In genomic region chr17:42316612-42316982, GRCm38 (mm10) we compare ENCODE assay signal across 8 mouse cellular contexts. TPM values are rescaled to one million over a fixed set of nuclear protein-coding genes. Genes with fewer than 3 reads are reported as not detected.
DNase-seq lines count a peak whose midpoint lies in the region; ATAC-seq and TF ChIP-seq lines count a peak whose summit lies in the region.

No protein-coding gene starts in this region.

- H3K4me1 ChIP-seq in heart, embryonic 13.5 days: peaks cover 11% of the 10 kb centered on the region
- H3K4me1 ChIP-seq in embryonic facial prominence, embryonic 13.5 days: peaks cover 12% of the 10 kb centered on the region
- H3K4me1 ChIP-seq in intestine, embryonic 16.5 days (ENCODE audit: control insufficient read depth, insufficient read depth, low read length): peaks cover 8% of the 10 kb centered on the region; the same call in 1 of the 2 replicates
- peaks cover 8% of the 10 kb centered on the region; the same call in 1 of the 2 replicates for H3K4me1 ChIP-seq in midbrain, embryonic 13.5 days (replicated peaks)
- no peaks in the 10 kb centered on the region for H3K4me1 ChIP-seq in lung, adult 2 months (ENCODE audit: control insufficient read depth, insufficient read depth, low read length)

- H3K9me3 ChIP-seq in heart, embryonic 13.5 days: no peaks in the 10 kb centered on the region
- H3K9me3 ChIP-seq in embryonic facial prominence, embryonic 13.5 days: no peaks in the 10 kb centered on the region
- no peaks in the 10 kb centered on the region for H3K9me3 ChIP-seq in intestine, embryonic 16.5 days (ENCODE audit: control insufficient read depth, low read length)
- no peaks in the 10 kb centered on the region for H3K9me3 ChIP-seq in midbrain, embryonic 13.5 days

- WGBS in heart, embryonic 13.5 days: 2% methylated on average over 22 of the region's 22 CpGs
- WGBS in embryonic facial prominence, embryonic 13.5 days: under 1% methylated on average over 22 of the region's 22 CpGs
- 1% methylated on average over 22 of the region's 22 CpGs for WGBS in intestine, embryonic 16.5 days
- WGBS in midbrain, embryonic 13.5 days: under 1% methylated on average over 22 of the region's 22 CpGs
- WGBS in lung, adult 2 months: 2% methylated on average over 22 of the region's 22 CpGs

- no peak overlapping the region for H3K27ac ChIP-seq in heart, embryonic 13.5 days (replicated peaks)
- H3K27ac ChIP-seq in embryonic facial prominence, embryonic 13.5 days: no peak overlapping the region
- H3K27ac ChIP-seq in intestine, embryonic 16.5 days (ENCODE audit: low read length): no peak overlapping the region
- peak overlapping the region; percentile 68 for H3K27ac ChIP-seq in midbrain, embryonic 13.5 days

- in situ Hi-C loops in Patski (cut with MboI; ENCODE audit: low pct_unique_long_range_greater_than_20kb): loop anchor here (5.0 kb wide), 1 partner anchor 266 kb away; no protein-coding TSS in a partner anchor

- H3K9ac ChIP-seq in heart, embryonic 13.5 days: peak overlapping the region; percentile 75
- peak overlapping the region; percentile 64; the same call in 1 of the 2 replicates for H3K9ac ChIP-seq in embryonic facial prominence, embryonic 13.5 days
- H3K9ac ChIP-seq in intestine, embryonic 16.5 days (ENCODE audit: low read depth, low read length): peak overlapping the region; percentile 54; the same call in 1 of the 2 replicates
- H3K9ac ChIP-seq in midbrain, embryonic 13.5 days (replicated peaks): peak overlapping the region; percentile 74

- H3K27me3 ChIP-seq in heart, embryonic 13.5 days (replicated peaks): peaks cover 40% of the 10 kb centered on the region
- H3K27me3 ChIP-seq in Patski: no peaks in the 10 kb centered on the region
- H3K27me3 ChIP-seq in embryonic facial prominence, embryonic 13.5 days: peaks cover 24% of the 10 kb centered on the region
- H3K27me3 ChIP-seq in intestine, embryonic 16.5 days (replicated peaks; ENCODE audit: control insufficient read depth, insufficient read depth, low read length): peaks cover 13% of the 10 kb centered on the region
- no peaks in the 10 kb centered on the region for H3K27me3 ChIP-seq in midbrain, embryonic 13.5 days

- peak overlapping the region; percentile 95 for H3K4me2 ChIP-seq in heart, embryonic 13.5 days
- peak overlapping the region; percentile 92 for H3K4me2 ChIP-seq in embryonic facial prominence, embryonic 13.5 days
- peak overlapping the region; percentile 93 for H3K4me2 ChIP-seq in intestine, embryonic 16.5 days (ENCODE audit: low read depth, low read length)
- H3K4me2 ChIP-seq in midbrain, embryonic 13.5 days (replicated peaks): peak overlapping the region; percentile 88

- no peaks in the 10 kb centered on the region for H3K36me3 ChIP-seq in heart, embryonic 13.5 days
- H3K36me3 ChIP-seq in embryonic facial prominence, embryonic 13.5 days: no peaks in the 10 kb centered on the region
- H3K36me3 ChIP-seq in intestine, embryonic 16.5 days (ENCODE audit: control insufficient read depth, insufficient read depth, low read length): no peaks in the 10 kb centered on the region
- no peaks in the 10 kb centered on the region for H3K36me3 ChIP-seq in midbrain, embryonic 13.5 days

- intact Hi-C loops in heart, postnatal 36 days (cut with DNase I): no loop called here

- POLR2A ChIA-PET in Patski (lab: Charles Lee): interaction anchor here (1.1 kb wide), 1 partner anchor 188 kb away, joined by 4 read pairs; no protein-coding TSS in a partner anchor

- H3K4me3 ChIP-seq in heart, embryonic 13.5 days: peak overlapping the region; percentile 64
- H3K4me3 ChIP-seq in embryonic facial prominence, embryonic 13.5 days: peak overlapping the region; percentile 59
- H3K4me3 ChIP-seq in intestine, embryonic 16.5 days (ENCODE audit: low read length): peak overlapping the region; percentile 55
- peak overlapping the region; percentile 72 for H3K4me3 ChIP-seq in midbrain, embryonic 13.5 days (replicated peaks)
- no peak overlapping the region for H3K4me3 ChIP-seq in lung, adult 2 months (replicated peaks; ENCODE audit: extremely low read depth, low read depth, low read length)

- no peak for ATAC-seq in heart, embryonic 13.5 days (ENCODE audit: extremely low read depth, insufficient number of reproducible peaks, low FRiP score, low TSS enrichment)
- ATAC-seq in Patski: peak; percentile 18
- peak; percentile 20; the same call in 1 of the 2 replicates for ATAC-seq in embryonic facial prominence, embryonic 13.5 days (ENCODE audit: insufficient number of reproducible peaks, insufficient read depth, low FRiP score, low TSS enrichment, low read depth)
- peak; percentile 55 for ATAC-seq in intestine, embryonic 16.5 days
- peak; percentile 89 for ATAC-seq in midbrain, embryonic 13.5 days

- no peak for DNase-seq in heart, postnatal 36 days
- DNase-seq in Patski (ENCODE audit: low read depth, low spot score): no peak
- DNase-seq in urinary bladder, postnatal 10 days (ENCODE audit: low spot score): no peak
- no peak for DNase-seq in lung, adult 2 months

- CTCF ChIA-PET in Patski (lab: Charles Lee): no interaction called here

- TF ChIP-seq CTCF in Patski (IDR thresholded peaks at IDR 0.05): no peak
- TF ChIP-seq CTCF in lung, adult 2 months (IDR thresholded peaks at IDR 0.05; ENCODE audit: insufficient read depth, low read length): no peak

- TF ChIP-seq POLR2A in lung, adult 2 months (IDR thresholded peaks at IDR 0.05; ENCODE audit: borderline replicate concordance, extremely low read depth, low read depth, low read length): no peak

RNA-seq across cellular contexts. Expression of gene Ptchd4, which starts 0.8 kb away (rescaled TPM):
- 0.23 and 0.25 TPM in 2 replicates for polyA plus RNA-seq in heart, embryonic 13.5 days (2015; fragmentation: Nextera tagmentation; extraction: Ambion mirVana)
- not detected for total RNA-seq in heart, postnatal 36 days (2021)
- 8.4 TPM for polyA plus RNA-seq in Patski (2021)
- 1.7 and 1.9 TPM in 2 replicates for polyA plus RNA-seq in embryonic facial prominence, embryonic 13.5 days (2015; fragmentation: Nextera tagmentation; extraction: Ambion mirVana)
- polyA plus RNA-seq in intestine, embryonic 16.5 days (2015; fragmentation: Nextera tagmentation; extraction: Ambion mirVana): 0.12 and 0.18 TPM in 2 replicates
- 5.9 and 6.9 TPM in 2 replicates for polyA plus RNA-seq in midbrain, embryonic 13.5 days (2015; fragmentation: Nextera tagmentation; extraction: Ambion mirVana)
- not detected in 2 replicates for polyA plus RNA-seq in lung, adult 2 months (2012; rRNA removed)
